Mouse (Mus musculus) c-Kit-positive CD71-negative TER-119-negative erythroid progenitor cells, embryonic 14.5 days (primary cell): ENCODE measurements around the gene Ltbp1.

Experiments used
- DNase-seq: peaks from one replicate; pipeline ENCODE4 v3.0.0-alpha.2; 2013; ENCODE audit warnings: low read depth

Ltbp1 gene

GRCm38 (mm10) chr17:75004820-75005219, 548 bp upstream of the Ltbp1 start:
- DNase-seq = peak; percentile 59

GRCm38 (mm10) chr17:75005685-75006680, 615 bp downstream of the Ltbp1 start:
- peak; percentile 16 for DNase-seq

GRCm38 (mm10) chr17:75010955-75011354, 5.6 kb downstream of the Ltbp1 start:
- DNase-seq = no peak

GRCm38 (mm10) chr17:75013211-75013610, 7.8 kb downstream of the Ltbp1 start:
- no peak for DNase-seq

- DNase-seq = no peak
Observed at GRCm38 (mm10) chr17:75013868-75014267, 8.5 kb downstream of the Ltbp1 start.

- no peak for DNase-seq
Observed at GRCm38 (mm10) chr17:75014601-75015356, 9.4 kb downstream of the Ltbp1 start.

GRCm38 (mm10) chr17:75015546-75015945, 10.2 kb downstream of the Ltbp1 start:
- no peak for DNase-seq

- DNase-seq = peak; percentile 29
Observed at GRCm38 (mm10) chr17:75017423-75017822, 12.1 kb downstream of the Ltbp1 start.

GRCm38 (mm10) chr17:75018142-75018541, 12.8 kb downstream of the Ltbp1 start:
- DNase-seq = no peak

- no peak for DNase-seq
Observed at GRCm38 (mm10) chr17:75020026-75020425, 14.7 kb downstream of the Ltbp1 start.

GRCm38 (mm10) chr17:75020619-75021018, 15.3 kb downstream of the Ltbp1 start:
- no peak for DNase-seq

GRCm38 (mm10) chr17:75027358-75028131, 22.2 kb downstream of the Ltbp1 start:
- DNase-seq = no peak

- no peak for DNase-seq
Observed at GRCm38 (mm10) chr17:75033356-75033755, 28.0 kb downstream of the Ltbp1 start.

- no peak for DNase-seq
Observed at GRCm38 (mm10) chr17:75033872-75034615, 28.7 kb downstream of the Ltbp1 start.

- no peak for DNase-seq
Observed at GRCm38 (mm10) chr17:75036881-75037280, 31.5 kb downstream of the Ltbp1 start.

GRCm38 (mm10) chr17:75039017-75039416, 33.6 kb downstream of the Ltbp1 start:
- DNase-seq = no peak

GRCm38 (mm10) chr17:75049366-75049969, 44.1 kb downstream of the Ltbp1 start:
- no peak for DNase-seq

- DNase-seq = no peak
Observed at GRCm38 (mm10) chr17:75051440-75051925, 46.1 kb downstream of the Ltbp1 start.

GRCm38 (mm10) chr17:75055235-75055634, 49.9 kb downstream of the Ltbp1 start:
- no peak for DNase-seq

GRCm38 (mm10) chr17:75055961-75056360, 50.6 kb downstream of the Ltbp1 start:
- DNase-seq = no peak

- DNase-seq = no peak
Observed at GRCm38 (mm10) chr17:75056631-75057030, 51.3 kb downstream of the Ltbp1 start.
